Mouse (Mus musculus) forebrain, embryonic 14.5 days (tissue): ENCODE measurements around the gene Sub1. TPM values are rescaled to one million over a fixed set of nuclear protein-coding genes. Genes with fewer than 3 reads are reported as not detected.
A peak's percentile ranks its signal among the peaks of the same experiment; 100 is the strongest.

ENCODE experiments used
- ATAC-seq: fragments of 200-750 bp; cut with Nextera tagmentation; 2 replicates; pipeline ENCODE4 v1.8.0; 2017; ENCODE audit warnings: mild to moderate bottlenecking, moderate library complexity
- DNase-seq: peaks from one replicate; pipeline ENCODE4 v3.0.0-alpha.2; 2015; ENCODE audit warnings: low spot score
- H3K27ac ChIP-seq: fragments of 300-500 bp; sonication (generic); 2 replicates; pipeline ENCODE4 v1.5.1; 2014; ENCODE audit warnings: low read depth, mild to moderate bottlenecking, control low read depth, low read length, moderate library complexity
- H3K27me3 ChIP-seq: fragments of 300-500 bp; sonication (generic); replicated peaks from 2 replicates; pipeline ENCODE4 v1.6.1; 2014; ENCODE audit warnings: low read length, control low read depth, mixed read lengths; ENCODE audit not compliant: control insufficient read depth, insufficient read depth
- H3K36me3 ChIP-seq: fragments of 300-500 bp; sonication (generic); 2 replicates; pipeline ENCODE4 v1.6.1; 2014; ENCODE audit warnings: low read length, control low read depth; ENCODE audit not compliant: control insufficient read depth, insufficient read depth
- H3K4me1 ChIP-seq: fragments of 300-500 bp; sonication (generic); 2 replicates; pipeline ENCODE4 v1.6.1; 2014; ENCODE audit warnings: antibody characterized with exemption, low read length, control low read depth; ENCODE audit not compliant: control insufficient read depth, insufficient read depth
- H3K4me2 ChIP-seq: fragments of 300-500 bp; sonication (generic); 2 replicates; pipeline ENCODE4 v1.6.1; 2014; ENCODE audit warnings: mild to moderate bottlenecking, control low read depth, low read length
- H3K4me3 ChIP-seq: fragments of 300-500 bp; sonication (generic); 2 replicates; pipeline ENCODE4 v1.5.1; 2014; ENCODE audit warnings: low read depth, low read length, control low read depth
- H3K9ac ChIP-seq: fragments of 300-500 bp; sonication (generic); 2 replicates; pipeline ENCODE4 v1.6.1; 2014; ENCODE audit warnings: mild to moderate bottlenecking, low read length, control low read depth, moderate library complexity
- H3K9me3 ChIP-seq: fragments of 300-500 bp; sonication (generic); replicated peaks from 2 replicates; pipeline ENCODE4 v1.6.1; 2016; ENCODE audit warnings: low read length, control low read depth, mixed read lengths; ENCODE audit not compliant: control insufficient read depth
- WGBS: fragments of 180-500 bp; shearing (Covaris S2); extraction: QIAGEN DNeasy Blood & Tissue Kit; methylation state at CpG from one replicate; pipeline ENCODE4 v1.1.7; 2014; 5-methylcytosine and 5-hydroxymethylcytosine counted together
- polyA plus RNA-seq: library from polyadenylated mRNA; unstranded; fragments of >200 nt; fragmentation: Nextera tagmentation; extraction: Ambion mirVana; gene quantifications from 2 replicates; pipeline ENCODE4 v1.2.1, GENCODE M21; 2014

The Sub1 gene
- polyA plus RNA-seq, 1 experiment from 2014 or later = 534 TPM

DNA sequence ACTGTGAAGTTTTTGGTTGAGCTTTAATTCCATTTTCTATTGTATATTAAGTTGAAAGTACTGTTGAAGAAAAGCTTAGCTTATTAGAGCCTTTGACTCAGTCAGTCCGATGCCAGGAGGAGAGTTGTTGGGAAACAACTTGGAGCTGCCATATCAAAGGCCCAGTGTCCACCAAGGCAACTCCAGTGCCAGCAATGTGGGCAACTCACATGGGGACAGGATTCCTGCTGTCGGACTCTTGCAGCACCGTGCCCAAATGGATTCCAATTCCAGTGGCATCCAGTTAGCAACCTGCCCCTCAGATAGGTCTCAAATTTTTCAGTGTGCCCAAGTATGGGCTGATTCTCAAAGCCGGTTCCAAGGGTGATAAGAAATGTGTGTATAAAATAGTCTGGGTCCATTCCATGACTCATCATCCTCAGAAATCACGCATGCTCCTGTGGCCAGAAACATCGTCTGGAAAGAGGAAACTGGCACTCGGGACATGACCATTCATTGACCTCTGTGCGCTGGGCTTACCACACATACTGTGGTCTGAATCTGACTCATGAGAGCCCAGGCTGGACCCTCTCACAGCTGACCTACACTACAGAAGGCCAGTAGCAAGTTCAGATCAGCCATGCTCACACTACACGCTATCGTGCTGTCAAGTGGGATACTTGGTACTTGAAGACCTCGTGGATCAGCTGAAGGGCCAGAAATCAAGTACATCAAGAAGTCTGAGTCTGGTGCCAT lies 32.8 kb downstream of the Sub1 start:
- WGBS = 91% methylated on average over 11 of the region's 11 CpGs
- Histone ChIP-seq H3K4me2 (no peak overlapping the region), H3K36me3 (no peaks in the 10 kb centered on the region)

DNA sequence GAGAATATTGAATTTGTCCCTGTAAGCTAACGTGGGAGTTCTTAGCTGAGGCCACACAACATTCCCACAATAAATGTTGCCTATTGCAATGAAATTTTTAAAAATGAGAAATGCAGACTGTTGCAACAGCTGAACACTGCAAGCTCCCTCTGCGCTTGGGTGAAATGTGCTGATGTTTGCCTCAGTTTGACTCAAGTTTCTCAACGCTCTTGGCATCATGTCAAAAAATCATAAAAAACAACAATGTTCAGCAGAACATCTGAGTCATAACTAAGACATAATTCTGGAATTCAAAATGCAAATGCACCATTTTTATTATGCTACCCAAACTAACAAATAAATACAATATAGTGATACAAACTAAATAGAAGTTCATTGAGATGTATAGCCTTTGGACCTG lies 37.1 kb downstream of the Sub1 start:
- WGBS = 90% methylated on average over 3 of the region's 3 CpGs
- ATAC-seq (no peak), DNase-seq (no peak)
- Histone ChIP-seq H3K9ac (no peak overlapping the region), H3K4me2 (no peak overlapping the region), H3K4me3 (no peak overlapping the region), H3K36me3 (no peaks in the 10 kb centered on the region), H3K4me1 (no peaks in the 10 kb centered on the region), H3K27ac (no peak overlapping the region), H3K27me3 (no peaks in the 10 kb centered on the region), H3K9me3 (no peaks in the 10 kb centered on the region)

More for the DNA sequence above, 32.8 kb downstream of the Sub1 start:
- Histone ChIP-seq H3K4me3 (no peak overlapping the region), H3K4me1 (no peaks in the 10 kb centered on the region), H3K27me3 (no peaks in the 10 kb centered on the region), H3K9ac (no peak overlapping the region), H3K27ac (no peak overlapping the region), H3K9me3 (no peaks in the 10 kb centered on the region)
- DNase-seq (no peak), ATAC-seq (no peak)

DNA sequence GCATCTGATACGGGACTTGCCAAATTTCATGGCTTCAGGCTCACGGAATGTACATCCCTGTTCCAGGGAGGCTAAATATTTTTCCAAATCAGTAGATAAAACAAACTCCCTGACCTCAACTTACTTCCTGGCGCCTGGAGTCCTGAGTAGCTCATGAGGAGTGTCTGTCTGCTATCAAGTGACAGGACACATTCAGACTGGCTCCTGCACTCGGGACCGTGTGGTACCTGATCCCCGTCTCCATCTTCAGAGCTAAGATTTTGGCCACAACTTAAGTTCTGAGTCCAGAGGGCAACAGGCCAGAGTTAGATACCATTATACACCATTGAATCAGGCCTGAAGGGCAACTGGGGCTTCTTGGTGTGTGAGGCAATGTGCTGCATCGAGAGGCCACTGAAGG lies 40.7 kb downstream of the Sub1 start:
- no peaks in the 10 kb centered on the region for H3K9me3 ChIP-seq
- H3K4me3 ChIP-seq = no peak overlapping the region
- no peak for ATAC-seq
- H3K27me3 ChIP-seq = no peaks in the 10 kb centered on the region
- DNase-seq = no peak
- no peaks in the 10 kb centered on the region for H3K4me1 ChIP-seq
- H3K9ac ChIP-seq = no peak overlapping the region
- WGBS = 92% methylated on average over 7 of the region's 7 CpGs
- no peak overlapping the region for H3K27ac ChIP-seq
- H3K4me2 ChIP-seq = no peak overlapping the region
- H3K36me3 ChIP-seq = no peaks in the 10 kb centered on the region

DNA sequence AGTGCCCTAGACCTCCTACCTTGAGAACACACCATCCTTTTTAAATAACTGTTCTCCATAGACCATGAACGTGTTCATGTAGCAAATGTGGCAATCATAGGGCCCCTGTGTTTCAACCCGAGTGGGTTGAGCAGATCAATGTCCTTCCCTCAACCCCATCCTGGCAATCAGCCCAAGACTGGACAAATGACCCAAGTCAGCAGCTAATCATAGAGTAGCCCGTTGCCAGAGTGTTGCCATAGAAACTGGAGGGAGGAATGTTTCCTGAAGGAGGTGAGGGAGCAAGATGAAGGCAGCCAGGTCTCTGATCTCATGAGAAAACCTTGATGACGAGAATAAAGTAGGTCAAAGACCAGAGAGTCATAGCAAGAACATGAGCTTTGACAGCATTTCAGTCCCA lies 42.6 kb downstream of the Sub1 start:
- Histone ChIP-seq H3K36me3 (no peaks in the 10 kb centered on the region), H3K27ac (no peak overlapping the region), H3K9ac (no peak overlapping the region), H3K4me3 (no peak overlapping the region), H3K4me1 (no peaks in the 10 kb centered on the region), H3K27me3 (no peaks in the 10 kb centered on the region), H3K9me3 (no peaks in the 10 kb centered on the region), H3K4me2 (no peak overlapping the region)
- 67% methylated on average over 4 of the region's 4 CpGs for WGBS
- DNase-seq = no peak
- no peak for ATAC-seq

DNA sequence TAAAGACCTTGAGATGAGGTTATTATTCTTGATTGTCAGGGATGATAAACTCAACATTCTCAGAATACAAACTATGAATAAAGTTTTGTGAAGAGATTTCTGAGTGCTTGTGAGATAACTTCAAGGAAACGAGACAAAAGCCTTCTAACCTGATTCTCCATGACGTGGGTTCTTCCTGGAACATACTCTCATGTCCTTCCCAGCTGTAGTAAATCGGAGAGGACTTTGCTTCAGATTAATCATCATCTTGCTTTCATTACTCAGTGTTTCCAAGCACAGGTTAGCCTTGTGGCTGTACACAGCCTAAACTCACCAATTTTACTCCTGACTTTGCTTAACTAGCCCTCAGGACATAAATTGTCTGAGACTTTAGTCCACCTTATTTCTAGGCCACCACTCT lies 44.6 kb downstream of the Sub1 start:
- ATAC-seq (no peak), DNase-seq (no peak)
- no peak overlapping the region for H3K4me2 ChIP-seq
- no peak overlapping the region for H3K27ac ChIP-seq
- no peak overlapping the region for H3K9ac ChIP-seq
- H3K27me3 ChIP-seq = no peaks in the 10 kb centered on the region
- no peaks in the 10 kb centered on the region for H3K36me3 ChIP-seq
- no peak overlapping the region for H3K4me3 ChIP-seq
- H3K4me1 ChIP-seq = no peaks in the 10 kb centered on the region
- H3K9me3 ChIP-seq = no peaks in the 10 kb centered on the region
- 82% methylated on average over 3 of the region's 3 CpGs for WGBS

DNA sequence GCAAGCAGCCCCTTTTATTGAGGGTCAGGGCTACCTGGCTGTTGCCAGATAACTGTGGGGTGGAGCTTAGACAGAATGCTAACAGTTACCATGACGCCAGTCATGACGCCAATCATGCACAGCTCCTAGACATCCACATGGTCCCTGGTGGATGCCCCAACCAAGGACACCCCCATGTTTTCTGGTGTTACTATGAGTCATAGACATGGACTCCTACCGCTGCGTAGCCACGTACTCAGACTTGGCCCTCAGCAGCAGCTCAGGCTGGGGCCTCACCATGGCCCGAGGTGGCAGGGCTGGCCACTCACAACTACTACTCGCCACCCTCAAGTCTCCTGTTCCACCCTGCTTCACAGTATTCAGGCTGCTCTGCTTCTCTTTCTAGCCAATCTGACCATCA lies 45.6 kb downstream of the Sub1 start:
- Histone ChIP-seq H3K36me3 (no peaks in the 10 kb centered on the region), H3K4me1 (no peaks in the 10 kb centered on the region), H3K4me3 (no peak overlapping the region), H3K9ac (no peak overlapping the region), H3K4me2 (no peak overlapping the region), H3K27ac (no peak overlapping the region), H3K9me3 (no peaks in the 10 kb centered on the region), H3K27me3 (no peaks in the 10 kb centered on the region)
- DNase-seq = no peak
- ATAC-seq = no peak
- WGBS = 93% methylated on average over 7 of the region's 7 CpGs

DNA sequence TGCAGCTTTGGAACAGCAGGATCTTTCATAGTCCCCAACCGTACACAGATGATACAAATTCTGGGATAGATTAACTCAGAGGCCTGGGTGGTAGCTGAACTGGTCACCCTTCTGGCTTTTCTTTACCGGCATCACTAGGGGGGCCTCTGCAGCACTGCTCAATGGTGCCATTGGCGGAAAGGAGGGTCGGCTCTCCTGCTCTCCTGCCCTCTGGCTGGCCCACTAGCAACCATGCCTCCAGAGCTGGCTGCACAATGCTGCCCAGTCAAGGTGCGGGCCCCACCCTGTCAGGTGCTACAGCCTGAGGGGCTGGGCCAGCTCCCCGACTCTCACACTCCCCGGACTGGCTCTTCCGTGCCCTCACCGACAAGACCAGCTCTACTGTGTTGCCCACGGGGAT lies 46.6 kb downstream of the Sub1 start:
- Histone ChIP-seq H3K9me3 (no peaks in the 10 kb centered on the region), H3K9ac (no peak overlapping the region), H3K27me3 (no peaks in the 10 kb centered on the region), H3K4me1 (no peaks in the 10 kb centered on the region), H3K36me3 (no peaks in the 10 kb centered on the region), H3K4me3 (no peak overlapping the region), H3K27ac (no peak overlapping the region), H3K4me2 (no peak overlapping the region)
- DNase-seq (no peak), ATAC-seq (no peak)
- 91% methylated on average over 10 of the region's 10 CpGs for WGBS

DNA sequence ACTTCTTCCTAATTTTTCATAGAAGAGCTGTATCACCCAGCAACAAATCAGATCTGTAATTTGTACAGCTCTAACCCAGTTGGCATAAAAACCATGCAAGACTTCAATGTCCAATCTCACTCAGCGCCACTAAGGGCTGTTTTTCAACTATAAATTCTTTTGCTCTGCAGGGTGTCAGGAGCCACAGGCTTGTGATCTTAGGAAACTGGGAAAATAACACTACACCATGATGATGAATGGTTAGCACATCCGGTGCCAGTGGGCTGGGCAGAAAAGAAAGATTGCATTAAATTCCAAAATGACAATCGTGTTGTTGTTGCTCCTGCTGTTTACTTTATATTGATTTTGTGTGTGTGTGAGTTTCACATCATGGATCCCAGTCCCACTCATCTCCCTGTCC lies 47.3 kb downstream of the Sub1 start:
- WGBS = 96% methylated on average over 3 of the region's 3 CpGs
- Histone ChIP-seq H3K9ac (no peak overlapping the region), H3K4me3 (no peak overlapping the region), H3K27me3 (no peaks in the 10 kb centered on the region), H3K4me2 (no peak overlapping the region), H3K27ac (no peak overlapping the region), H3K36me3 (no peaks in the 10 kb centered on the region), H3K9me3 (no peaks in the 10 kb centered on the region), H3K4me1 (no peaks in the 10 kb centered on the region)
- DNase-seq (no peak), ATAC-seq (no peak)

DNA sequence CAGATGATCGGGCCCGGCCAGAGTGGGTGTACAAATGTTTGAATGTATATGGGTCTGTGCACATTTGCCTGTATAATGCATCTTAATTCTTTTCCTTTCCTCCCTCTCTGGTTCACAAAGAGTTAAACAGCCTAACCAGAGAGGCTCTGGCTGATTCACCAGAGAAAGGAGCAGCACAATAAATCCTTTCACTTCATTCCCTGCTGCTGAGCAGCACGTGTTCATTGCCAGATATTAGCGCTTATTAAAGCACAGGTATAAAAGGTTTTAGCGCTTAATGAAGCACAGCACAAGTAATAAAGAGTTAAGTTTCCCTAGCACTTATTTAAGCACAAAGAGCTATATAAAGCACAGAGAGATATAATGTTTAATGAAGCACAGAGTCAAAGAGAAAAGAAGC lies 55.9 kb downstream of the Sub1 start:
- no peaks in the 10 kb centered on the region for H3K36me3 ChIP-seq
- ATAC-seq = 0 out of 2 replicates have a peak, but pooled peaks have one; percentile 20
- H3K4me3 ChIP-seq = no peak overlapping the region
- DNase-seq = peak; percentile 31
- H3K9me3 ChIP-seq = no peaks in the 10 kb centered on the region
- 0 out of 2 replicates have a peak, but pooled peaks cover 4% of the 10 kb centered on the region for H3K27me3 ChIP-seq
- H3K4me2 ChIP-seq = no peak overlapping the region
- H3K27ac ChIP-seq = no peak overlapping the region
- H3K9ac ChIP-seq = no peak overlapping the region
- 27% methylated on average over 5 of the region's 5 CpGs for WGBS
- H3K4me1 ChIP-seq = no peaks in the 10 kb centered on the region
